Mouse (Mus musculus): ENCODE measurements at regions not wholly inside any gene's neighbourhood (a gene's known extent, or its start where the extent isn't known, plus 50 kb on each side); places are given as distances from the start of the nearest gene placed in this dataset.

GRCm38 (mm10) chr9:6726411-6726810 lies 456.8 kb upstream of the Ddi1 start:
- no peaks in the 10 kb centered on the region for H3K36me3 ChIP-seq
- no peak overlapping the region for H3K27ac ChIP-seq
- no peaks in the 10 kb centered on the region for H3K9me3 ChIP-seq
- 48% methylated on average over 1 of the region's 1 CpGs for WGBS
- H3K9ac ChIP-seq (replicated peaks), result no peak overlapping the region
- no peak overlapping the region for H3K4me3 ChIP-seq (replicated peaks)
- ATAC-seq (ENCODE audit: insufficient number of reproducible peaks, insufficient read depth, low FRiP score, low TSS enrichment, low read depth), result no peak
- H3K4me2 ChIP-seq, result no peak overlapping the region
- no peaks in the 10 kb centered on the region for H3K4me1 ChIP-seq (replicated peaks)
- no peaks in the 10 kb centered on the region for H3K27me3 ChIP-seq

GRCm38 (mm10) chr9:6677225-6677718 lies 407.6 kb upstream of the Ddi1 start:
- Histone ChIP-seq H3K9ac (replicated peaks) (no peak overlapping the region), H3K27ac (no peak overlapping the region), H3K9me3 (no peaks in the 10 kb centered on the region), H3K4me2 (no peak overlapping the region), H3K36me3 (no peaks in the 10 kb centered on the region), H3K4me1 (replicated peaks) (no peaks in the 10 kb centered on the region), H3K27me3 (no peaks in the 10 kb centered on the region), H3K4me3 (replicated peaks) (no peak overlapping the region)
- no peak for ATAC-seq (ENCODE audit: insufficient number of reproducible peaks, insufficient read depth, low FRiP score, low TSS enrichment, low read depth)
- 49% methylated on average over 3 of the region's 3 CpGs for WGBS

- WGBS, result 31% methylated on average over 14 of the region's 14 CpGs
- peak; percentile 99 for ATAC-seq (ENCODE audit: insufficient number of reproducible peaks, insufficient read depth, low FRiP score, low TSS enrichment, low read depth)
- Histone ChIP-seq H3K4me1 (replicated peaks) (0 out of 2 replicates have a peak, but pooled peaks cover 8% of the 10 kb centered on the region), H3K36me3 (no peaks in the 10 kb centered on the region), H3K4me2 (peak overlapping the region; percentile 41), H3K4me3 (replicated peaks) (no peak overlapping the region), H3K27ac (peak overlapping the region; percentile 46), H3K9ac (replicated peaks) (no peak overlapping the region), H3K27me3 (no peaks in the 10 kb centered on the region), H3K9me3 (no peaks in the 10 kb centered on the region)
Measured at GRCm38 (mm10) chr9:6668001-6668969, 398.6 kb upstream of the Ddi1 start.

GRCm38 (mm10) chr9:6665679-6666078 lies 396.0 kb upstream of the Ddi1 start:
- Histone ChIP-seq H3K4me3 (replicated peaks) (no peak overlapping the region), H3K4me2 (no peak overlapping the region), H3K27me3 (no peaks in the 10 kb centered on the region), H3K27ac (no peak overlapping the region), H3K9me3 (no peaks in the 10 kb centered on the region), H3K9ac (replicated peaks) (no peak overlapping the region), H3K36me3 (no peaks in the 10 kb centered on the region), H3K4me1 (replicated peaks) (0 out of 2 replicates have a peak, but pooled peaks cover 8% of the 10 kb centered on the region)
- no peak for ATAC-seq (ENCODE audit: insufficient number of reproducible peaks, insufficient read depth, low FRiP score, low TSS enrichment, low read depth)
- 77% methylated on average over 2 of the region's 2 CpGs for WGBS

- Histone ChIP-seq H3K4me3 (replicated peaks) (no peak overlapping the region), H3K27ac (no peak overlapping the region), H3K27me3 (no peaks in the 10 kb centered on the region), H3K9me3 (no peaks in the 10 kb centered on the region), H3K4me2 (no peak overlapping the region), H3K4me1 (replicated peaks) (no peaks in the 10 kb centered on the region), H3K36me3 (no peaks in the 10 kb centered on the region), H3K9ac (replicated peaks) (no peak overlapping the region)
- no peak for ATAC-seq (ENCODE audit: insufficient number of reproducible peaks, insufficient read depth, low FRiP score, low TSS enrichment, low read depth)
- WGBS, result 90% methylated on average over 4 of the region's 4 CpGs
Measured at GRCm38 (mm10) chr9:6652267-6652994, 382.8 kb upstream of the Ddi1 start.

- Histone ChIP-seq H3K9me3 (no peaks in the 10 kb centered on the region), H3K4me2 (no peak overlapping the region), H3K27ac (no peak overlapping the region), H3K9ac (replicated peaks) (no peak overlapping the region), H3K4me3 (replicated peaks) (no peak overlapping the region), H3K4me1 (replicated peaks) (no peaks in the 10 kb centered on the region), H3K36me3 (no peaks in the 10 kb centered on the region), H3K27me3 (no peaks in the 10 kb centered on the region)
- 84% methylated on average over 6 of the region's 6 CpGs for WGBS
- no peak for ATAC-seq (ENCODE audit: insufficient number of reproducible peaks, insufficient read depth, low FRiP score, low TSS enrichment, low read depth)
Measured at GRCm38 (mm10) chr9:6651572-6652236, 382.1 kb upstream of the Ddi1 start.

GRCm38 (mm10) chr9:6645796-6646309 lies 376.2 kb upstream of the Ddi1 start:
- H3K4me1 ChIP-seq (replicated peaks), result no peaks in the 10 kb centered on the region
- H3K4me2 ChIP-seq, result no peak overlapping the region
- no peak overlapping the region for H3K4me3 ChIP-seq (replicated peaks)
- no peaks in the 10 kb centered on the region for H3K36me3 ChIP-seq
- no peaks in the 10 kb centered on the region for H3K9me3 ChIP-seq
- H3K27ac ChIP-seq, result no peak overlapping the region
- 82% methylated on average over 3 of the region's 3 CpGs for WGBS
- no peak for ATAC-seq (ENCODE audit: insufficient number of reproducible peaks, insufficient read depth, low FRiP score, low TSS enrichment, low read depth)
- no peak overlapping the region for H3K9ac ChIP-seq (replicated peaks)
- no peaks in the 10 kb centered on the region for H3K27me3 ChIP-seq

GRCm38 (mm10) chr9:6645321-6645720 lies 375.7 kb upstream of the Ddi1 start:
- no peak overlapping the region for H3K4me2 ChIP-seq
- 74% methylated on average over 2 of the region's 2 CpGs for WGBS
- H3K4me3 ChIP-seq (replicated peaks), result no peak overlapping the region
- H3K9ac ChIP-seq (replicated peaks), result no peak overlapping the region
- no peak overlapping the region for H3K27ac ChIP-seq
- ATAC-seq (ENCODE audit: insufficient number of reproducible peaks, insufficient read depth, low FRiP score, low TSS enrichment, low read depth), result no peak
- no peaks in the 10 kb centered on the region for H3K27me3 ChIP-seq
- no peaks in the 10 kb centered on the region for H3K9me3 ChIP-seq
- H3K4me1 ChIP-seq (replicated peaks), result no peaks in the 10 kb centered on the region
- H3K36me3 ChIP-seq, result no peaks in the 10 kb centered on the region

- no peaks in the 10 kb centered on the region for H3K9me3 ChIP-seq
- no peak overlapping the region for H3K4me3 ChIP-seq (replicated peaks)
- no peak for ATAC-seq (ENCODE audit: insufficient number of reproducible peaks, insufficient read depth, low FRiP score, low TSS enrichment, low read depth)
- WGBS, result 68% methylated on average over 2 of the region's 2 CpGs
- H3K27me3 ChIP-seq, result no peaks in the 10 kb centered on the region
- no peak overlapping the region for H3K4me2 ChIP-seq
- H3K27ac ChIP-seq, result no peak overlapping the region
- no peaks in the 10 kb centered on the region for H3K36me3 ChIP-seq
- H3K4me1 ChIP-seq (replicated peaks), result no peaks in the 10 kb centered on the region
- no peak overlapping the region for H3K9ac ChIP-seq (replicated peaks)
Measured at GRCm38 (mm10) chr9:6617155-6617554, 347.5 kb upstream of the Ddi1 start.

GRCm38 (mm10) chr9:6609284-6609627 lies 339.6 kb upstream of the Ddi1 start:
- ATAC-seq (ENCODE audit: insufficient number of reproducible peaks, insufficient read depth, low FRiP score, low TSS enrichment, low read depth), result no peak
- H3K9ac ChIP-seq (replicated peaks), result no peak overlapping the region
- H3K4me3 ChIP-seq (replicated peaks), result no peak overlapping the region
- H3K9me3 ChIP-seq, result no peaks in the 10 kb centered on the region
- no peaks in the 10 kb centered on the region for H3K36me3 ChIP-seq
- no peaks in the 10 kb centered on the region for H3K27me3 ChIP-seq
- H3K27ac ChIP-seq, result no peak overlapping the region
- no peaks in the 10 kb centered on the region for H3K4me1 ChIP-seq (replicated peaks)
- H3K4me2 ChIP-seq, result no peak overlapping the region
- WGBS, result 85% methylated on average over 1 of the region's 1 CpGs
